Mouse (Mus musculus) macrophage (primary cell): Measurements from ENCODE around the gene Slc25a10. TPM values are rescaled to one million over a fixed set of nuclear protein-coding genes. Genes with fewer than 3 reads are reported as not detected.
A peak's percentile ranks its signal among the peaks of the same experiment; 100 is the strongest.

Experiments
- H3K27ac ChIP-seq: fragments of 350-480 bp; formaldehyde crosslinking; 2 replicates; pipeline ENCODE4 v1.9.0; 2021
- H3K36me3 ChIP-seq: fragments of 350-480 bp; formaldehyde crosslinking; 2 replicates; pipeline ENCODE4 v1.9.0; 2021; ENCODE audit errors: inconsistent target
- H3K4me3 ChIP-seq: fragments of 350-480 bp; formaldehyde crosslinking; 2 replicates; pipeline ENCODE4 v1.9.0; 2021; ENCODE audit errors: inconsistent target
- H3K79me2 ChIP-seq: fragments of 350-480 bp; formaldehyde crosslinking; 2 replicates; pipeline ENCODE4 v1.9.0; 2021; ENCODE audit errors: inconsistent target
- WGBS: methylation state at CpG from one replicate; pipeline ENCODE4 v1.1.7; 2026; ENCODE audit warnings: inconsistent platforms; ENCODE audit not compliant: missing documents; 5-methylcytosine and 5-hydroxymethylcytosine counted together
- polyA plus RNA-seq: library from polyadenylated mRNA; stranded (reverse); fragments of 250-400 nt; gene quantifications from 3 replicates; pipeline ENCODE4 v1.2.4, GENCODE M21; 2018; ENCODE audit warnings: inconsistent platforms

Slc25a10 gene
- polyA plus RNA-seq, 1 experiment from 2014 or later, result 29.6 TPM

GRCm38 (mm10) chr11:120492878-120493203, 1.2 kb downstream of the Slc25a10 start:
- Histone ChIP-seq H3K79me2 (peaks cover 14% of the 10 kb centered on the region), H3K4me3 (peak overlapping the region; percentile 72), H3K27ac (peak overlapping the region; percentile 82), H3K36me3 (peaks cover 40% of the 10 kb centered on the region; the same call in 1 of the 2 replicates)
- WGBS, result 36% methylated on average over 3 of the region's 3 CpGs

GRCm38 (mm10) chr11:120493351-120493750, 1.7 kb downstream of the Slc25a10 start:
- 80% methylated on average over 3 of the region's 3 CpGs for WGBS
- H3K36me3 ChIP-seq, result peaks cover 35% of the 10 kb centered on the region; the same call in 1 of the 2 replicates
- H3K79me2 ChIP-seq, result peaks cover 14% of the 10 kb centered on the region
- H3K27ac ChIP-seq, result peak overlapping the region; percentile 82
- peak overlapping the region; percentile 72 for H3K4me3 ChIP-seq

DNA sequence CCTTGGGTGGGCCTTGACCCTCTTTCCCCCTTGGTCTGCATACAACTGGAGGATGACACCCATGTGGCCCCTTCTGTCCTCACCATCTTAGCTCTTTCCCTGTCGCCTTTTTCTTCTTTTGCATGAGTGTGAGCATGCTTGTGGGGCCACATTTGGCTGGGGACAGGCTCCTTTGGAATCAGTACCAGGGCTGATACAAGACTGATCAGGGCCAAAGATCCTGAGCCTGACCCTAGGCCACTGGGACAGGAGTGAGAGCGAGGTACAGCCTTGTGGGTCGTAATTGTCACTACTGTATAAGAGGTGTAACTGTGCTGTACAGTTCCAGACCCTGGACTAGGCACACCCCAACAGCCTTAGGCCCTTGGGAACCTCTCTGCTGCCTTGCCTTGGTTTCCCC, 2.3 kb downstream of the Slc25a10 start:
- H3K27ac ChIP-seq, result no peak overlapping the region
- WGBS, result 100% methylated on average over 3 of the region's 3 CpGs

DNA sequence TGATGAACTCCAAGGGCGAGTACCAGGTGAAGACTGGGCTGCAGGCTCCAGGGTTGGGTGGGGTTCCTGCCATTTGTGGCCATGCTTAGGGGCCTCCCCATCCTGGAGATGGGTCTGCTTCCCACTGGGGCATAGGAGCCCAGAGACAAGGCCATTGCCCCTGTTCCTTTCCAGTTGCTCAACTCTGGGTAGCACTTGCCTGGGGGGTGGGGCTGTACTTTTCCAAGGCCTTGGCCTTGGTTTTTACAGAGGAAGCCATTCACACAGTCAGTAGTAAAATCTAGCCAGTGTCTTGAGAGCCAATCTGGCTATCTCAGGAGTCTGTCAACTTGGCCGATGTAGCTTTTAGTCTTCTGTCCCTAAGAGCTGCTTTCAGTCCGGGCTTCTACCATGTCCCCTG, 5.8 kb downstream of the Slc25a10 start:
- peaks cover 31% of the 10 kb centered on the region; the same call in 1 of the 2 replicates for H3K36me3 ChIP-seq
- no peak overlapping the region for H3K4me3 ChIP-seq
- WGBS, result 98% methylated on average over 3 of the region's 3 CpGs
- H3K27ac ChIP-seq, result no peak overlapping the region
- H3K79me2 ChIP-seq, result peaks cover 14% of the 10 kb centered on the region

More for the DNA sequence above, 2.3 kb downstream of the Slc25a10 start:
- Histone ChIP-seq H3K79me2 (peaks cover 14% of the 10 kb centered on the region), H3K36me3 (peaks cover 31% of the 10 kb centered on the region; the same call in 1 of the 2 replicates), H3K4me3 (no peak overlapping the region)

DNA sequence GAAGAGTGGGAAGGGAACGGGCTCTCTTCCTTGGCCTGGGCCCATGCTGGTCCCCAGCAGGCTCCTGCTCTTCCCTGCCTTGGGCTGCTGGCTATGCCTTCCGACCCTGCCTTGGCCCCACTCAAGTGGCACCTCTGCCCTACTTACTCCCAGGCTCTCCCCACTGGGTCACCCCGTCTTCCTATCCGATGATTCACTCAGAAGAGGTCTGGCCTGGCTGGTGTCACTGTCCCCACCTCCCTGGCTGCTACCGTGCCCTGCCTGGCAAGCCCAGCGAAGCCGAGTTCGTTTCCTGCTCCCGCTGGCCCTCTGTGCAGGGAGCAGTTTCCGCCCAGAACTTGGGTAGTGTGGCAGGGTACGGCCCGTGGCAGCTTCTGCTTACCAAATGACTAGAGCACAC, 6.6 kb downstream of the Slc25a10 start:
- Histone ChIP-seq H3K4me3 (no peak overlapping the region), H3K27ac (no peak overlapping the region), H3K36me3 (peaks cover 31% of the 10 kb centered on the region; the same call in 1 of the 2 replicates), H3K79me2 (peaks cover 10% of the 10 kb centered on the region)
- WGBS, result 95% methylated on average over 12 of the region's 12 CpGs

GRCm38 (mm10) chr11:120498891-120499290, 7.3 kb downstream of the Slc25a10 start:
- no peak overlapping the region for H3K27ac ChIP-seq
- H3K36me3 ChIP-seq, result peaks cover 31% of the 10 kb centered on the region; the same call in 1 of the 2 replicates
- 97% methylated on average over 4 of the region's 5 CpGs for WGBS
- H3K79me2 ChIP-seq, result peaks cover 3% of the 10 kb centered on the region
- no peak overlapping the region for H3K4me3 ChIP-seq

DNA sequence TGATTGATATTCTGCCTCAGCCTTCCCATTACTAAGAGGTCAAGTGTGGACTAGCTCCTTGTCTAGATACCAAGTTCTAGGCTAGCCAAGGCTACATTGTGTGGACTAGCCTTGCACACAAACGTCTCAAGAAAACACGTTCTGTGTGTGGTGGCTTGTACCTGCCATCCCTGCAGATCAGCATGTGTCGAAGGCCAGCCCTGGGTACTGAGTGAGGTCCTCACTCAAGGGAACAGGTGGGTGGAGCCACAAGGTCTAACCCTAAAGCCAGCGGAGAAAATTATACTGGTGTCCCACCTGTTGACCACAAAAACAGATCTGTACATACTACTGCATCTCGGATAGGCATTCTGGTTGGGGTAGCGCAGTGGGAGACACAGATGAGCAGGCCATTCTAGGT, 8.3 kb downstream of the Slc25a10 start:
- Histone ChIP-seq H3K4me3 (no peak overlapping the region), H3K79me2 (no peaks in the 10 kb centered on the region), H3K36me3 (peaks cover 27% of the 10 kb centered on the region; the same call in 1 of the 2 replicates), H3K27ac (no peak overlapping the region)
- 87% methylated on average over 5 of the region's 6 CpGs for WGBS

DNA sequence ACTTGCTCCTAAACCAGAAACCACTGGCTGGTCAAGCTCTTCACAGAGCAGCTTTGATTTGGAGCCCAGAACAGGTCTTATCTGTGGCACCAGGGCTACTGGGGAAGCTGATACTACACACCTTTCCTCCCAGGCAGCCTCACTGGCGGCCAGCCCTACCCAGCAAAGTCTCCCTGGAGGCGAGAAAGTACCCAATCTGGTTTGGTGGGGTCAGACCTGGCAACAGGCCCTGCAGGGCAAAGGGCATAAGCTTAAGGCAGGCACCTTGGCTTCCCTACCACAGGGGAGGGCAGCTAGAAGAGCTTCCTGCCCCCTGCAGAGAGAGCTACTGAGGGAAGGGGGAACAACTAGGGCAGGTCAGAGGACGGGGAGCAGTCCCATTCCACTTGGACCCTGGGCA, 8.7 kb downstream of the Slc25a10 start:
- Histone ChIP-seq H3K4me3 (no peak overlapping the region), H3K36me3 (peaks cover 22% of the 10 kb centered on the region; the same call in 1 of the 2 replicates), H3K27ac (no peak overlapping the region), H3K79me2 (no peaks in the 10 kb centered on the region)
- 33% methylated on average over 3 of the region's 3 CpGs for WGBS

- H3K27ac ChIP-seq, result no peak overlapping the region
- no peaks in the 10 kb centered on the region for H3K79me2 ChIP-seq
- H3K4me3 ChIP-seq, result no peak overlapping the region
- H3K36me3 ChIP-seq, result peaks cover 17% of the 10 kb centered on the region; the same call in 1 of the 2 replicates
- WGBS, result 69% methylated on average over 6 of the region's 6 CpGs
Measured at GRCm38 (mm10) chr11:120501018-120501417, 9.4 kb downstream of the Slc25a10 start.

DNA sequence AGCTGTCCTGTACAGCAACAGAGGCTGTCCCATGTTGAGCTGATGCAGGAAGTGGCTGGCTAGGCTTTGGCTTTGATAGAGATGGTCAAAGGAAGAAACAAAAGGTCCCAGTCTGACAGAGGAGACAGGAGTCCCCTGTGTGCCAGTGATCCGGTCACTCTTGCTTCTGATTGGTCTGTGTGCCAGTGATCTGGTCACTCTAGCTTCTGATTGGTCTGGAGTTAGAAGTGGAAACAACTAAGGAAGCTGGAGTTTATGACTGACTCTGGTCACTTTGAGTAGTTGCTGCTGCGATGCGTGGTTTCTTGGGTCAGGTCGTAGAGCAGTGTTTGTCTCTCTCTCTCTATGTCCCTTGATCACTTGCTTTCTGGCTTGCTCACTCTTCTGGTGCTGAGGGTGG, 10.1 kb downstream of the Slc25a10 start:
- peaks cover 11% of the 10 kb centered on the region; the same call in 1 of the 2 replicates for H3K36me3 ChIP-seq
- H3K79me2 ChIP-seq, result no peaks in the 10 kb centered on the region
- WGBS, result 72% methylated on average over 4 of the region's 4 CpGs
- H3K27ac ChIP-seq, result no peak overlapping the region
- H3K4me3 ChIP-seq, result no peak overlapping the region

GRCm38 (mm10) chr11:120505661-120506060, 14.0 kb downstream of the Slc25a10 start:
- 94% methylated on average over 1 of the region's 3 CpGs for WGBS
- Histone ChIP-seq H3K36me3 (no peaks in the 10 kb centered on the region), H3K79me2 (no peaks in the 10 kb centered on the region)

GRCm38 (mm10) chr11:120506899-120507298, 15.3 kb downstream of the Slc25a10 start:
- H3K36me3 ChIP-seq, result no peaks in the 10 kb centered on the region
- WGBS, result 77% methylated on average over 4 of the region's 4 CpGs
- H3K79me2 ChIP-seq, result no peaks in the 10 kb centered on the region
- H3K27ac ChIP-seq, result no peak overlapping the region
- no peak overlapping the region for H3K4me3 ChIP-seq

More at GRCm38 (mm10) chr11:120505661-120506060, 14.0 kb downstream of the Slc25a10 start:
- no peak overlapping the region for H3K27ac ChIP-seq
- no peak overlapping the region for H3K4me3 ChIP-seq

- Histone ChIP-seq H3K27ac (no peak overlapping the region), H3K36me3 (no peaks in the 10 kb centered on the region), H3K4me3 (no peak overlapping the region), H3K79me2 (no peaks in the 10 kb centered on the region)
- 92% methylated on average over 13 of the region's 13 CpGs for WGBS
Measured at GRCm38 (mm10) chr11:120507611-120508289, 16.1 kb downstream of the Slc25a10 start.

DNA sequence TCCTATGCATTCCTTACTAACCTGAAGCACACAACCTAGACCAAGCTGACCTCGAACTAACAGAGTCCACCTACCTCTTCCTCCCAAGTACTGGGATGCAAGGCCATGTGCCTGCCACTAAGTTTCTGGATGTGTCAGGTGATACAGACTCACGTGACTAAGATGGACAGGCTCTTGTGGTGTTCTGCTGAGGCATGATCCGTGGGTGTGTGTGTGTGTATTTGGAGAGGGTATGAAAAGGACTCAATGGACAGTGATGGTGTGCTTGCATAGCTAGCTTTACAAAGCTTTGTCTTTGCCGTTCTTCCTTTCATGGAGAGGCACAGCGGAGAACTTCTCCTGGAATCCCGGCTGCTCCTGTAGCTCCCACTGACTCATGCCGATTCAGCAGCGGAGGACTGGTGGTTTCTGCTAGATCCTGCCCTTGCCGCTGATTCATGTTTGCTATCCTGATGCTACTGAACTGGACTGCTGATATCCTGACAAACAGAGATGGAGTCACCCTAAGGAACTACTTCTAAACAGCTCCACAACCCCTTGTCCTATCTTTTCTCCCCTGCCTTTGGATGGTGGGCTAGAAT, 16.7 kb downstream of the Slc25a10 start:
- Histone ChIP-seq H3K27ac (no peak overlapping the region), H3K79me2 (no peaks in the 10 kb centered on the region), H3K4me3 (no peak overlapping the region), H3K36me3 (no peaks in the 10 kb centered on the region)
- WGBS, result 89% methylated on average over 8 of the region's 9 CpGs

DNA sequence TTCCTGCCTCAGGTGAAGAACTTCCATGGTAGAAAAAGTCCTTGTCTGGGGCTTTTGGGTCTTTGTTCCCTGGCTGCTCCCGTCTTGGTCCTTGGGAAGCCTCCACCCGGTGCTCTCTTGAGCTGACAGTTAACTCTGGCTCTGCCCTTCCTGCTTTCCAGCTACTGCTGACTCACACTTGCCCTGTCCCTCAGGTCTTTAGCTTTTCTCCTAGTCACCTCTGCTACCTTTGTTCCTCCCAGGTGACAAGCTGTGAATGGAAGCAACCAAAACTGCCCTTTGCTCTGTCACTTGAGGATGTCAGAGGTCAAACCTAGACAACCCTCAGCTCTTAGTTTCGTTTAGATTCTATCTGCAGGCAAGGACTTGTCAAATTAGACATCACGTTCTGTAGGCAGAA, 18.3 kb downstream of the Slc25a10 start:
- peak overlapping the region; percentile 40; the same call in 1 of the 2 replicates for H3K27ac ChIP-seq
- 44% methylated on average over 4 of the region's 4 CpGs for WGBS
- no peaks in the 10 kb centered on the region for H3K36me3 ChIP-seq
- H3K79me2 ChIP-seq, result no peaks in the 10 kb centered on the region
- H3K4me3 ChIP-seq, result no peak overlapping the region
